Mouse (Mus musculus) right cerebral cortex, postnatal 4 days (tissue): Measurements from ENCODE around the gene H13.
"Not testable (repeated sequence)": the region's sequence is repeated elsewhere in the genome, so short reads cannot be mapped to it uniquely, and the experiment has no call there.

Source experiments
- DNase-seq: peaks from one replicate; pipeline ENCODE4 v3.0.0-alpha.2; 2022

H13 gene

DNA sequence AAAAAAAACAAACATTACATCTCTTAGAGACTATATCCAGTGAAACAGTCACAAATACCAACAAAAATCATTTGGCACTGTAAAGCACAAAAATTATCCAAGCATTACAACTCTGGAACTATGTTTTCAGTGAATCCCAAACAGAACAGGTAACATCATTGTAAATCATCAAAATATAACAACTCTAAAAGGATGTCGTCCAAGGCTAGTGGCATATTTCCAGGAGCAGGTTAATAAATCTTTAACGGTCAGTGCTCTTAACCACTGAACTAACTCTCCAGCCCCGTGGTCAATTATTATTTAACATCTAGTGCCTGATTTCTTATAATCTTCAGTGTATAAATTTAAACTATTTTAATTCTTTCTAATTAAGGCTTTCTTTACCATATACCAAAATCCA is 3.1 kb upstream of the H13 start:
- not testable (repeated sequence) for DNase-seq

GRCm38 (mm10) chr2:152669639-152670484 is 601 bp downstream of the H13 start:
- peak; percentile 60 for DNase-seq

DNA sequence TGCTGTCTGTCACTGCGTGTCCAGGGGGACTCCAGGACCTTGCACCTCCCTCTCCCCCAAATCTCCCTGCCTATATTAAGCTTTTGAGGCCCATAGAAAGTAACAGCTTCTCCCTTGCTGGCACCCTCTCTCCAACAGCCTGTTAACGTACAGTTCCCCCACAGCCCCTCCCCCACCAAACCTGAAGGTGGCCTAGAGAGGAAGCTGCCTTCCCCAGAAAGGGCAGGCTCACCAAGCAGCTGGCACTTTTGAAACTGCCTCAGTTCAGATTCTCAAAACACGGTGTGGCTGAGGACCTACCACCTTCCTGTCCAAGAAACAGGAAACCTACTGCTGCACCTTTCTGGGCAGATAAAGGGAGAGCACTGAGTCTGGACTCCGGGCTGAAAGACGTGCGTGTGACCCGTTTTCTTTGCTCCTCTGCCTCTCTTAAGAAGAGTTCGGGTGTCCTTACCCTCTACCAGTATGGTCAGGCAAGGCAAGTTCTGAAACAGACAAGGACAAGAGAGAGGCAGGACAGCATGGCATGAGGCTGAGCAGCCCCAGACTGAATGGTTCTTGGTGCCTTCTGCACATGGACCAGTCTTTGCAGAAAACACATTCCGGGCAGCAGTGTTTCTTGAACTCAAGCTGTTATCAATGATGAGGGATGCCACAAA is 1.9 kb downstream of the H13 start:
- DNase-seq = peak; percentile 53

DNA sequence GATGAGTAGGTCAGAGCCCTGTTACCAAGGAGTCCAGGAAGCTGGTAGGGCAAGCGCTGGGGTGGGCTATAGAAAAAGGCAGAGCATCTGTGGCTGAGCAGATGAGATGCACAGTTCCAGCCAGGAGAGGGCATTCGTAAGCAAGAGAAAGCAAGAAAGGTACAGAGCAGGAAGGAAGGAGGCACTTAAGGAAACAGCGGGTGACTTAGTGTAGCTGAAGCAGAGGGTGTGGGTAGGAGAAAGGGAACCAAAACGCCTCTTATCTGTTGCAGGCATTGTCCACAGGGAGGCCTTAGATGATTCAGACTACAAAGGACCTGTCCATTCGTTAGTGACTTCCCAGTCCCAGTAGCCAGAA is 2.4 kb downstream of the H13 start:
- peak; percentile 45 for DNase-seq

DNA sequence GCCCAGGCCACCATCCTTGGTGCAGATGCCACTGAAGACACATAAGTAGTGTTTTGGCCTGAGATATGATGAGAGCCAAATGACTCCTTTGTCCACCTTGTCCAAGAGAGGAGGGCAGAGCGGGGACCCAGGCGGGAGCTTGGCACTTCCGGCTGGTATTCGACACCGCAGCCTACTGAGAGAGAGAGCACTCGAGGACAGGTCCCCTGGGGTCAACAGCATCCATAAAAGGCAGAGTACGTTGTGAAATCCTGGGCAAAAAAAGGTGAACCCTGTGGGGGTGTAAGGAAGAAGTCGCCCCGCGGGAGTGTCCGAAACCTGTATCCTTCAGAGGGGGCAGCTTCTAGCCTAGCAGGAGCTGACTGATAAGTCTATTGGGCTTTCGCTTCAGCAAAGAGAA is 2.9 kb downstream of the H13 start:
- DNase-seq = no peak

GRCm38 (mm10) chr2:152674148-152674547 is 4.9 kb downstream of the H13 start:
- DNase-seq = no peak

DNA sequence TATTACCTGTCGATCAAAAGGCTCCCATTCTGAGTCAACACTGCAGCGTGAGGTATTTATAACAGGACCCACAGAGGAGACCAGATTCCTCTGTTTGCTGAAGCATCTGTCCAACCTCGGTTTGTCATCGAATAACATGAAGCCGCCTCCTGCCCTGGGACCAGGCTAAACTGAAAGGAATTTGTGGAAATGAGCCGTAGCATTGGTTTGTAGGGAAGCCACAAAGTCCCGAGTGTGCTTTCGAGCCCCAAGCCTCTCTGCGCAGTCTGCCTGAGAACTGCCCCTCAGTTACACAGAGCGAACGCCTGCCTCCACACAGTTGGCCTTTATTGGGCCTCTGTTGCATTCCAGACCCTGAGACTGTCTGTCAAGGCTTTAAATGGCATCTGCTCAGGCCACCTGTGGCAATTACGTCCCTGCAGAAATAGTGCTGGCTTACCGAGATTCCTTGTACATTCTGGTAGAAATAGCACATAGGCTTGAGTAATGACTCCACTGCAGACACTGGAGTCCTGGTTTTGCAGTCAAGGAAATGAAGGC is 6.1 kb downstream of the H13 start:
- no peak for DNase-seq

DNA sequence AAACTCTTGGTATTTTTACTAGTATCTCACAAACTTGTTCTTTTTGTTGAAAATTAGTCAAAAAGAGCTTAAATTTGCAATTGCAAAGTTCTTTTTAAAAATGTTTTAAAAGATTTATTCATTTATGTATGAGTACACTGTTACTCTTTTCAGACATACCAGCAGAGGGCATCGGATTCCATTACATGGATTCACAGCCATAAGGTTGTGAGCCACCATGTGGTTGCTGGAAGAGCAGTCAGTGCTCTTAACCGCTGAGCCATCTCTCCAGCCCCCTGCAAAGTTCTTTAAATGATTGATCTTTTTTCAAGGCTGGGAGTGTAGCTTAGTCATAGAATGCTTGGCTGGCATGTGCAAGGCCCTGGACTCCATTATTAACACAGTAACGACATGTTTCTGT is 9.0 kb downstream of the H13 start:
- no peak for DNase-seq

GRCm38 (mm10) chr2:152678925-152679324 is 9.7 kb downstream of the H13 start:
- no peak for DNase-seq

DNA sequence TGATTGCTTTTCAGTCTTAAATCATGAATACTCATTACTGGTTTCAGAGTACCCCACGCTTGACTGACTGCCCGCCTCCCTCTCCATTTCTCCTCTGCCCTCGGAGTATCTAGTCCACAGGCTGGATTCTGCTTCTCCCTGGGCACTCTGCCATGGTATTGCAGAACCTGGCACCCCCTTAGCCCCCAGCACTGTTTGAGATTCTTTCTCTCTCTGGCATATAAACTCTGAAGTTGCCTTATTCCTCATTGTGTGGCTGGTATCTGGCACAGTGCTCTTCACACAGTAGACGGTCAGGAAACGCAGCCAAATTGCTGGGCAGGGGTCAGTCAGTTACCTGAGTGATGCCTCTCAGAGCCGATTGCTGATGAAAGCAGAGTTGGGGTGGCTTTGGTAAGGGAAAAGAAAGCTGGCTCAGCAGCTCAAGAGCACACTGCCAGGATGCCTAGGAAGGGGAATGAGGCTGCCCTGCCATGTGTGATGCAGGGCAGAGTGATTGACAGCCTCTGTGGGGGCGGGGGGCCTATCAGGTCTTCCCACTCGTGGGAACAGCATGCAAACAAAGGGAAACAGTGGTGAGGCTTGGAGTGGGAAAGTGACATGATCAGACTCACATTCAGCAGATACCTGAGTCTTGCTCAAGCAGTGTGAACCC is 10.6 kb downstream of the H13 start:
- no peak for DNase-seq

DNA sequence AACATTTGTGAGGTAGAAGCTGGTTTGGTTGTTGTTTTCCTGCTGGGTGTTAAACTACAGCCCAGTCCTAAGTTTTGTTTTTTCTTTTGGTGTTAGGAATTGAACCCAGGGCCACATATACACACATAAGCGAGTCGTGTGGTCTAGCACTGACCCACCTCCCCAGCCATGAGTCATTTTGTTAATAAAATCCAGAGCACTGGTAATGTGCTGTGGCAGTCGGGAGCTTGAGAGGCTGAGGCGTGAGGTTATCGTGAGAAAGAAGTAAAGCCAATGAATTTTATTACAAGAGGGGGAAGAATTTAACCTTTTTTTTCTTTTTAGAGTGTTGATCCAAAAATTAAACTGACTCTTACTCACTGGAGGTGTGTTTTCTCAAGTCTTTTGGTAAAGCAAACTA is 13.8 kb downstream of the H13 start:
- DNase-seq = no peak

DNA sequence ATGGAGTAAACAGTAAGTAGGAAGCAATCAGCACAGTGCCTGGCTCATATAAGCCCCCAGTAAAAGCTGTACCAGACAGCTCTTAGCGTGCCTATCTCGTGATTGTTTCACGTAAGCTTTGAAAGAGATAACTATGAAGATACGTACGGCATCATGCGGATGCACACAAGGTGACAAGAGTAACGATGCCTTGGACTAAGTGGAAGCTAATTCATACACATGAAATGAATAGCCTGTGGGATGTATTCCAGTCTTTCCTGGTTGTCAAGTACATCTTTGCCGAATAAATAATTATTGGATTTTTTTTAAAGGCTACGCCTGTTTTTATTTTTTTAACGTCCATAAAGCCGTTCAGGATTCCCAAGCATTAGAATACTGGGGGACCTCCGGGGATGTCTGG is 17.1 kb downstream of the H13 start:
- DNase-seq = no peak

DNA sequence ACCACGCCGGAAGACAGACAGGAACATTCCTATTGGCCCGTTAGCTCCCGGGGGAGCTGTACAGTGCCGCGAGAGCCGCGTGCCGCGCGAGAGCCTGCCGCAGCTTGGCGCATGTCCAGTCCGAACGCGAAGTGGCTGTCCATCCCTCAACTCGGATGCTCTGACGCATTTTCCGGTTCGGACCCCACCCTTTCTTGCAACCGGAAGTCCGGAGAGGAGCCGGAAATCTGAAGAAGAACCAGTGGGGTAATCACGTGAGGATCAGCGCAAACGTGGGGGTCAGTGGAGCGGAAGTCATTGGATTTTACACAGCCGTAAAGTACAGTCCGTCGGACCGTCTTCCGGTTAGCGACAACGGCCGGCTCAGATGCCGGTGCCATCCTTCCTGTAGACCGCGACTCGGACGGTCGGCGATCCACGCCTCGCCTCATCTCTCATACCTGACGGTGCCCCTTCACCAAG is 17.6 kb downstream of the H13 start, which contains the start of gene Mcts2:
TSS of gene Mcts2 (plus strand) at position 230 of the 462 bp plus-strand sequence.
- peak; percentile 95 for DNase-seq

DNA sequence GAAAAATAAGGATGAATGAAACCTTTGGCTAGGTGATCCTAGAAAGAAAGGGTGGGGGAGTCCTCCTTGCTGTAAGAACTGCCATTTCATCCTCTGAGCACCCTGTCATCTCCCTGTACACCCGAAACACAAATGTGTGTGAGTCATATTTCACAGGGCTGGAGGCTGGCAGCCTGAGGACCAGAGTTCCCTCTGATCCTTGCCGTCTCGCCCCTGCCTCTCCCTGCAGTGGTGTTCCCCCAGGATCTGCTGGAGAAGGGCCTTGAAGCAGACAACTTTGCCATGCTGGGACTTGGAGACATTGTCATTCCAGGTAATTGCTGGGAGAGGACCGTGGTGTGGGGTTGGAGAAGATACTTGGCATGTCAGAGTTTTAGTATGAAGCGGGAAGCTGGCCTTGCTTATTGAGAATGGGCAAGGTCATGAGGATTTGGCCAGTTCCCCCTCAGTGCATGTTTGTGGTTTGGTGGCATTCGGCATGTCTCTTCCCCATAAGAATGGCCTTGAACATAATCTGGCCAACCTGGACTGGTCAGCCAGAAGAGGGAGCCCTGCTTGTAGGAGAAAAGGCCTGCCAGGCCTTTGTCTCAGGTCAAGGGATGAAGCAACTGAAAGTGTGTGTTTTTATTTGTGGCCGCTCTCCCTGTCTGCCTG is 22.4 kb downstream of the H13 start:
- DNase-seq = no peak

DNA sequence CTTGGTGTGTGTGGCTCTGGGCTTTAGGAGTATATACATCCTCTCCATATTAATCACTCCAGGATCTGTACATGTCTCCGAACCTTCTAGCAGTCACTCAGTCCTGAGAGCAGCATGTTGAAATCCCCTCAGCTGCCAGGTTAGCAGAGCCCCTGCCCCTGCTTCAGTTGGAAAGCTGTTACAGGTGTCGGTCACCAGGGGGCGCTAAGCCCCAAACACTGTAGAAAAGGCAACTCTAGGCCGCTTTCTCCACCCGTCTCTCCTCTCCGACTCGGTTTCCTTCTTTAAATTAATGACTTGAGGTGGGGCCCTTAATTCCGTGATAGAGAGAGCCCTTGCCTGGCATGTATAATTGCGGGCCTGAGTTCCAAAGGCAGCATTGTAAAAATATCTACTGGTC is 24.0 kb downstream of the H13 start:
- DNase-seq = peak; percentile 76

DNA sequence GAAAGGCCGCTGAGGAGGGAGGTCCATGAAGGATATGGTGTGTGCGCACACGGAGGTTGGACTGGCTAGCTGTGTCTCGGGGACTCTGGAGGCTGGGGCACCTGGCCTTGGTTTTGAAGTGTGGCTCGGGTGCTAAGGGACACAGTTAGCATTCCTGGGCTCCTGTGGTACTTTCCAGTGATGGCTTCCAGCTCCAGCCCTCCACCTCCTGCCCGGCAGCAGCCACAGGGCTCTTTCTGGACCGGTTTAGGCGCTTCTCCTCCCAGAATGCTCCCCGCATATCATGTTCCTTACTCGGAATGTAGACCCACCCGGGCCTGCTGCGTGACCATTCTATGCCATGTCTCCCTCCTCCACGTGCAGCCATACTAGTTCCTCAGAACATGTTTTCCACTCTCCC is 24.5 kb downstream of the H13 start:
- DNase-seq = no peak

DNA sequence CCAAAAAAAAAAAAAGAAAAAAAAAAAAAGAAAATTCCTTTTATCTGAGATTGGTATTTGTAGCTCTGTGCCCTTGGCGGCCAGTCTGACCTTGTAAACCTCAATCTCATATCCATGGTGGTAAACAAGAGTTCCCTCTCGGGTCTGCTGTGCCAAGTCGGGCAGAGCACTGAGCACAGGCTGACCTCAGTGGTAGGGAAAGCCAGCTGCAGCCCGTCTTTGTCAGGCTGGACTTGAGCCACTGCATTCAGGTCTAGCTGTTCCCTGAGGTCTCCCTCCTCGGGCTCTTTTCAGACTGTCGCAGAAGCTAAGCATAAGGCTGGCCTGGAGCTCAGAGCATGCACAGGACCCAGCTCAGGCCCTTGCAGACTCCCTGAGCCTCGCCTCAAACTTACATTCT is 25.4 kb downstream of the H13 start:
- DNase-seq = no peak

DNA sequence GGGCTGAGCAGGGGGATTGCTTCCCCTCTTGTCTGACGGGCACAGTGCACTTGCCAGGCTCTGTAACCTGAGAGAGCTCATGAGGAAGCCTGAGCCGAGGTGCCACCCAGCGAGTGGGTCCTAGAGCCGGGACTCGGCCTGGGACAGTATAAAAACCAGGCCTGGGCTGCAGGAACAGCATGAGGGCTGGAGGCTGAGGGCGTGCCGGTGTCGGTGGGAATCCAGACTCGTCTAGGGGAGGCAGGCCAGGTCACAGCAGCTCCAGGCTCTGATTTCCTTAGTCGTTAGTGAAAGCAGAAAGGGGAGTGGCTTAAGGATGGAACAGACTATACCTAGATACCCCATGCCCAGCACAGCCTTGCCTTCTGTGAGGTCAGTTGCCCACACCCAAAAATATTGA is 26.8 kb downstream of the H13 start:
- DNase-seq = no peak

- peak; percentile 94 for DNase-seq
Measured at GRCm38 (mm10) chr2:152696476-152697164, 27.4 kb downstream of the H13 start.

GRCm38 (mm10) chr2:152700138-152700537 is 30.9 kb downstream of the H13 start:
- DNase-seq = no peak

DNA sequence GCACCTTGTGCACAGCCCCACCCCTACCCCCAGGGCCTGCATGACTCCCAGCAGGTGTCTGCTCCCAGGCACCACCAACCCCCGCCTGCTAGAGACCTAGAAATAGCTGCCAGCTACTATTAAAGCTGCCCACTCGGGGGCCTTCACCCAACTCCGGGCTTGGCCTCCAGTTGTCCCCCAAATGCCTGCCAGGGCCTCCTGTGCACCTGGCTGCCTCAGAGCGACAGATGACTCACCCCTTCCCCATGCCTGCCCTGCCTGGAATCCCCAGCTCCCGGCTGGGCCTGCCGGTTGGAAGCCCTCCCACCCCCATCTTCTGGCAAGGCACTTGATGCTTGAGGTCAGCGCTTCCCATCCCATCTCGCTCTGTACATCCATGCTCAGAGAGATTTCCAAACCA is 31.5 kb downstream of the H13 start:
- no peak for DNase-seq

DNA sequence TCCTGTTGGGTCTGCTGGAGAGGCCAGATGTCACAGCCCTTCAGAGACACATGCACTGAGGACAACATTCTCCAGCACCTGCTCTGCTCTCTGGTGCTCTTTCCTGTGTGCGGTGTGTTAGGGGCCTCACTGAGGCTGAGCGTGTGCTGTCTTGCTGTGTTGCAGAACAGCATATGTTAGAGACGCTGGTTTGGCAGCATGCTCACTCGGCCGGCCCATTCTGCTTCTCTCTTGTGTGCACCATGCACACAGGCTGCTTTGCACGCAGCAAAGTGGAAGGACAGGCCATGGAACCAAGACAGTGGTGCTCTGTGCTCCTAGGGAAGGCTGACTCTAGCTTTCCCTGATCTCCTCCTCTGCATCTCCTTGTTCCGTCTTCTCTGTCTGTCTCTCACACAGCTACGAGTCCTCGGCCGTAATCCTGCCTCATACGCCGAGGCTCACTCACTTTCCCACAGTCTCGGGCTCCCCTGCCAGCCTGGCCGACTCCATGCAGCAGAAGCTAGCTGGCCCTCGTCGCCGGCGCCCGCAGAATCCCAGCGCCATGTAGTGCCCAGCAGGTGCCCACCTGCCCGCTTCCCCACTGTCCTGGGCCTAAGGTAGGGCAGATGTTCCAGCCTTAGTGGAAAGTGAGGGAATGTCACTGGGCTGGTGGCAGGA is 34.5 kb downstream of the H13 start:
- DNase-seq = no peak
